ENCODE assay signal across 8 mouse cellular contexts in the genomic region with DNA sequence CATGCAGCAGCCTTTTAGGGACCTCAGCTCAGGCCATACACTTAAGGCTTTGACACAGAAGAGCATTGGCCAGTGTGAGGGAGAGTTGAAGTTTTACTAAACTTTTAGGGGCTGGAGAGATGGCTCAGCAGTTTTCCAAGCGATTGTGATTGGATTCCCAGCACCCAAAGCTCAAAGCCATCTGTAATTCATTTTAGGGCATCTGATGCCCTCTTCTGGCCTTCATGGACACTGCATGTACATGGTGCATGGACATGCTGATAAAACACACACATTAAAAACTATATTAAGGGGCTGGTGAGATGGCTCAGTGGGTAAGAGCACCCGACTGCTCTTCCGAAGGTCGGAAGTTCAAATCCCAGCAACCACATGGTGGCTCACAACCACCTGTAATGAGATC. TPM values are rescaled to one million over a fixed set of nuclear protein-coding genes. Genes with fewer than 3 reads are reported as not detected.
DNase-seq lines count a peak whose midpoint lies in the region; ATAC-seq and TF ChIP-seq lines count a peak whose summit lies in the region.

No protein-coding gene starts in this region.

- no peaks in the 10 kb centered on the region for H3K4me1 ChIP-seq in midbrain, postnatal 0 days (ENCODE audit: insufficient read depth, low read length)
- H3K4me1 ChIP-seq in midbrain, embryonic 13.5 days (replicated peaks), result no peaks in the 10 kb centered on the region

- ATAC-seq in midbrain, postnatal 0 days (ENCODE audit: low FRiP score), result no peak
- no peak for ATAC-seq in midbrain, embryonic 13.5 days
- ATAC-seq in erythroid progenitor cell, adult 5-6 weeks (replicated peaks; ENCODE audit: low FRiP score, poor library complexity, severe bottlenecking), result no peak

- peak; percentile 34 to 81 for DNase-seq in adrenal gland, adult (ENCODE audit: inconsistent age in 2 of 2, low spot score in 1 of 2)
- DNase-seq in adrenal gland, postnatal 4 days (ENCODE audit: low spot score in 2 of 2), result no peak
- no peak for DNase-seq in midbrain, postnatal 0 days (ENCODE audit: low spot score)
- peak; percentile 66 to 72 for DNase-seq in cerebellum, postnatal 14 days
- peak; percentile 71 for DNase-seq in lung, postnatal 14 days
- DNase-seq in left cerebral cortex, postnatal 36 days (ENCODE audit: low spot score in 2 of 2), result no peak

- intact Hi-C loops in left cerebral cortex, postnatal 36 days (cut with DNase I), result loop anchor here (10.0 kb wide), 1 partner anchor 346 kb away; no protein-coding TSS in a partner anchor

- 76% methylated on average over 4 of the region's 4 CpGs for WGBS in midbrain, postnatal 0 days
- WGBS in midbrain, embryonic 13.5 days, result 66% methylated on average over 4 of the region's 4 CpGs

- H3K36me3 ChIP-seq in midbrain, postnatal 0 days (ENCODE audit: insufficient read depth, low read length), result no peaks in the 10 kb centered on the region
- peaks cover 3% of the 10 kb centered on the region; the same call in 1 of the 2 replicates for H3K36me3 ChIP-seq in midbrain, embryonic 13.5 days

- peak; percentile 53 for TF ChIP-seq CTCF in midbrain, postnatal 0 days (IDR thresholded peaks at IDR 0.05)

- H3K27me3 ChIP-seq in midbrain, postnatal 0 days (ENCODE audit: insufficient read depth, low read length), result no peaks in the 10 kb centered on the region
- H3K27me3 ChIP-seq in midbrain, embryonic 13.5 days, result no peaks in the 10 kb centered on the region

- no peak overlapping the region for H3K9ac ChIP-seq in midbrain, postnatal 0 days (replicated peaks; ENCODE audit: low read length, poor library complexity, severe bottlenecking)
- no peak overlapping the region for H3K9ac ChIP-seq in midbrain, embryonic 13.5 days (replicated peaks)

- H3K4me3 ChIP-seq in midbrain, postnatal 0 days (ENCODE audit: low read depth, low read length), result no peak overlapping the region
- H3K4me3 ChIP-seq in midbrain, embryonic 13.5 days (replicated peaks), result no peak overlapping the region

- no peak overlapping the region for H3K27ac ChIP-seq in midbrain, postnatal 0 days (ENCODE audit: low read depth, low read length)
- no peak overlapping the region for H3K27ac ChIP-seq in midbrain, embryonic 13.5 days

- H3K9me3 ChIP-seq in midbrain, postnatal 0 days (ENCODE audit: low read length), result no peaks in the 10 kb centered on the region
- 0 out of 2 replicates have a peak, but pooled peaks cover 5% of the 10 kb centered on the region for H3K9me3 ChIP-seq in midbrain, embryonic 13.5 days

- H3K4me2 ChIP-seq in midbrain, postnatal 0 days (ENCODE audit: low read depth, low read length, poor library complexity, severe bottlenecking), result no peak overlapping the region
- H3K4me2 ChIP-seq in midbrain, embryonic 13.5 days (replicated peaks), result no peak overlapping the region

RNA-seq across cellular contexts. Expression of gene Tmem191c, which starts 4.8 kb away (rescaled TPM):
- 10 to 100 TPM; 22.9 to 26.7 TPM for total RNA-seq in adrenal gland, postnatal 4 days (2021)
- 79.4 and 80.4 TPM in 2 replicates for total RNA-seq in midbrain, postnatal 0 days (2014; rRNA removed)
- 126 and 133 TPM in 2 replicates for polyA plus RNA-seq in midbrain, postnatal 0 days (2015; fragmentation: Nextera tagmentation; extraction: Ambion mirVana)
- 24.1 and 28.1 TPM in 2 replicates for polyA plus RNA-seq in midbrain, embryonic 13.5 days (2015; fragmentation: Nextera tagmentation; extraction: Ambion mirVana)
- total RNA-seq in erythroid progenitor cell, adult 5-6 weeks (2015; ENCODE audit: low replicate concordance), result 4.6 TPM in 1 of 2 replicates, not detected in the other
- total RNA-seq in erythroid progenitor cell, adult 5-6 weeks (2017; ENCODE audit: low replicate concordance), result not detected in 2 replicates
- 100 to 1,000 TPM; 102 to 115 TPM for total RNA-seq in left cerebral cortex, postnatal 36 days (2021)

RNA-seq across cellular contexts. Expression of gene Hic2, which starts 37.8 kb away (rescaled TPM):
- 1 to 10 TPM; 5.6 TPM for total RNA-seq in adrenal gland, postnatal 4 days (2021)
- total RNA-seq in midbrain, postnatal 0 days (2014; rRNA removed), result 13.8 and 14.6 TPM in 2 replicates
- 4.0 and 5.4 TPM in 2 replicates for polyA plus RNA-seq in midbrain, postnatal 0 days (2015; fragmentation: Nextera tagmentation; extraction: Ambion mirVana)
- 13.2 and 13.6 TPM in 2 replicates for polyA plus RNA-seq in midbrain, embryonic 13.5 days (2015; fragmentation: Nextera tagmentation; extraction: Ambion mirVana)
- total RNA-seq in erythroid progenitor cell, adult 5-6 weeks (2015; ENCODE audit: low replicate concordance), result under 0.01 TPM in 1 of 2 replicates, not detected in the other
- 0.13 and 0.23 TPM in 2 replicates for total RNA-seq in erythroid progenitor cell, adult 5-6 weeks (2017; ENCODE audit: low replicate concordance)
- total RNA-seq in left cerebral cortex, postnatal 36 days (2021), result 1 to 10 TPM; 5.3 to 5.4 TPM

Comparison
In these comparisons a context has a peak if more than half of its experiments do, and no peak if none do; other contexts are left out.
1. DNase-seq: peak in adrenal gland, adult (2 of 2), cerebellum, postnatal 14 days (2 of 2) and lung, postnatal 14 days (single experiment); none in adrenal gland, postnatal 4 days (0 of 2), midbrain, postnatal 0 days (single experiment) and left cerebral cortex, postnatal 36 days (0 of 2).
2. RNA of gene Tmem191c, which starts 4.8 kb away (total RNA-seq): 102 to 115 TPM in left cerebral cortex, postnatal 36 days, 79.4 to 80.4 TPM in midbrain, postnatal 0 days and 22.9 to 26.7 TPM in adrenal gland, postnatal 4 days; 4.6 TPM in erythroid progenitor cell, adult 5-6 weeks; every median in the first group is over 4 times any median in the second.
3. RNA of gene Hic2, which starts 37.8 kb away (total RNA-seq): 13.8 to 14.6 TPM in midbrain, postnatal 0 days, 5.6 TPM in adrenal gland, postnatal 4 days and 5.3 to 5.4 TPM in left cerebral cortex, postnatal 36 days; under 0.01 to 0.23 TPM in erythroid progenitor cell, adult 5-6 weeks; every median in the first group is over 4 times any median in the second.